Mouse (Mus musculus) left cerebral cortex, adult 11 months (tissue): ENCODE measurements at regions not wholly inside any gene's neighbourhood (a gene's known extent, or its start where the extent isn't known, plus 50 kb on each side); places are given as distances from the start of the nearest gene placed in this dataset.

ENCODE experiments used
- DNase-seq: peaks from one replicate; pipeline ENCODE4 v3.0.0; 2022; ENCODE audit warnings: low spot score

GRCm38 (mm10) chr5:74771121-74771520 lies 68.4 kb upstream of the Lnx1 start:
- DNase-seq, result no peak

GRCm38 (mm10) chr5:74769023-74769422 lies 66.3 kb upstream of the Lnx1 start:
- DNase-seq, result no peak

- DNase-seq, result no peak
These were observed 65.3 kb upstream of the Lnx1 start for GRCm38 (mm10) chr5:74767993-74768392.

- DNase-seq, result no peak
These were observed 63.5 kb upstream of the Lnx1 start for GRCm38 (mm10) chr5:74766211-74766610.

GRCm38 (mm10) chr5:74765061-74765767 lies 62.5 kb upstream of the Lnx1 start:
- DNase-seq, result no peak

GRCm38 (mm10) chr5:74757557-74757956 lies 54.8 kb upstream of the Lnx1 start:
- no peak for DNase-seq

- no peak for DNase-seq
These were observed 50.2 kb upstream of the Lnx1 start for GRCm38 (mm10) chr5:74752961-74753360.
